Mouse (Mus musculus): ENCODE data around the gene Evl. TPM values are rescaled to one million over a fixed set of nuclear protein-coding genes. Genes with fewer than 3 reads are reported as not detected.

Evl gene
- polyA plus RNA-seq (2012; rRNA removed; ENCODE audit: low replicate concordance): 34.5 and 69.9 TPM in 2 replicates

DNA sequence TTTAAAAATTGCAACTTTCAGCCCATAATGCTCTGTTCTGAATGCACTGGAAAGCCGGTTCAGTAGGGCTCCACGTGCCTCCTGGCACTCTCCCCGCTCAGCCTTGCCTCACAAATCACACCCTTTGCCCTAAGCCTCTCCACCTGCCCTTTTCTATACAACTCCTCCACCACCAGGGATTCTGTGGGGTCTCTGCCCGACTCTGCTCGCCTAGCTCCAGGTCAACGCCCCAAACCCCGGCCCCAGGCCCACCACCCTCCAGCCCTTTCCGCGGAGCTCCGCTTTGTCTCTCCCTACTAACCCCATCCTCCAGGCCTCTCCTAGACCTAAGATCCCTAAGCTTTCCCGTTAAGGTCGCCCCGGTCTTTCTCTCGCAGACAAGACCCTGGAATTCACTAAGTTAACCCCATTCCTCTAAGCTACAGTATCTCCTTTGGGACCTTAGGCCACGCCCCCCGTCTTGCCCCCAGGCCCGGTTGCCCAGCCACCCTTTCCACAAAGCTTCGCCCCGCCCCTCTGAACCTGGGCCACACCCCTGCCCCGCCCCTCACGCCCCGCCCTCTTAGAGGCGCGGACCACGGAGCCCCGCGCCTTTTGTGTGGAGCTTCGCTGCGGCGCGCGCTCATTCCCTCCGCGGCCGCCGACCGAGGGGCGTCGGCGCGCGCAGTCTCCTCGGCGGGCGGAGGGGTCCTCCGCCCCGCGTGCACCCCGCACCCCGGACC lies at the start of gene Evl:
Evl (plus strand) TSS at position 601 of the 722 bp plus-strand sequence.

DNA sequence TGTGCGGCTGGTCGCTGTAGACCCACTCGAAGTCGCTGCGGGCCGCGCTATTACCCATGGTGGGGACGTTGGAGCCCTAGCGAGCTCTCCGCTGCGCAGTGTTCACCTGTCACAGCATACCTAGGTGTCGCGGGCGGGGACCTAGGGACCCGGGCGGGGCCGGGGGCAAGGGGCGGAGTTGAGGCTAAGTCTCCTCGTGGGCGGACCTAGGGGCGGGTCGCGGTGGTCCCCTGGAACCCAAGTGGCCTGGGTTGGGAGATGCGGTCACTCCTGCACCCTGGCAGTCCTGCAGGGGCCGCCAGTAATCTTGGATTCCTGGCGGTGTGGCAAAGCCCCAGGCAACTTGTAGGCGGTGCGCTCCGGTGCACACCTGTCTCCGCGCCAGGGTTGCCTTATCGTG lies 147.7 kb downstream of the Evl start, which contains the start of gene Degs2:
Degs2 (minus strand) TSS at position 131 of the 400 bp plus-strand sequence.

Other genes starting within 250 kb of the Evl start
- 3.2 and 12.6 TPM in 2 replicates for gene Hhipl1, start 248.4 kb upstream of the Evl start, polyA plus RNA-seq (2012; rRNA removed; ENCODE audit: low replicate concordance)
- 2.5 and 8.6 TPM in 2 replicates for gene Cyp46a1, start 220.3 kb upstream of the Evl start, polyA plus RNA-seq (2012; rRNA removed; ENCODE audit: low replicate concordance)
- gene Eml1, start 183.8 kb upstream of the Evl start, polyA plus RNA-seq (2012; rRNA removed; ENCODE audit: low replicate concordance): 25.1 and 133 TPM in 2 replicates
- gene Degs2, start 147.6 kb downstream of the Evl start, polyA plus RNA-seq (2012; rRNA removed; ENCODE audit: low replicate concordance): 1.0 and 15.8 TPM in 2 replicates
- 10.4 and 19.1 TPM in 2 replicates for gene Yy1, start 238.3 kb downstream of the Evl start, polyA plus RNA-seq (2012; rRNA removed; ENCODE audit: low replicate concordance)